Mouse (Mus musculus): ENCODE measurements around the gene Aicda.
"Not testable (repeated sequence)": the region's sequence is repeated elsewhere in the genome, so short reads cannot be mapped to it uniquely, and the experiment has no call there.

The Aicda gene

GRCm38 (mm10) chr6:122555266-122555665 lies 1.7 kb downstream of the Aicda start:
- DNase-seq: no peak

GRCm38 (mm10) chr6:122556959-122557561 lies 3.5 kb downstream of the Aicda start:
- DNase-seq: peak; percentile 81 to 87

GRCm38 (mm10) chr6:122560427-122560826 lies 6.8 kb downstream of the Aicda start:
- DNase-seq: peak; percentile 78 to 86

GRCm38 (mm10) chr6:122561005-122561404 lies 7.4 kb downstream of the Aicda start:
- no peak for DNase-seq

GRCm38 (mm10) chr6:122562463-122562862 lies 8.9 kb downstream of the Aicda start:
- peak; percentile 77 to 81 for DNase-seq

GRCm38 (mm10) chr6:122565070-122565784 lies 11.6 kb downstream of the Aicda start:
- no peak for DNase-seq

- no peak for DNase-seq
Observed at GRCm38 (mm10) chr6:122569113-122569512, 15.5 kb downstream of the Aicda start.

GRCm38 (mm10) chr6:122569762-122570161 lies 16.2 kb downstream of the Aicda start:
- no peak for DNase-seq

- no peak for DNase-seq
Observed at GRCm38 (mm10) chr6:122570695-122571616, 17.4 kb downstream of the Aicda start.

GRCm38 (mm10) chr6:122571617-122571959 lies 18.0 kb downstream of the Aicda start:
- DNase-seq: no peak

- DNase-seq: not testable (repeated sequence)
Observed at GRCm38 (mm10) chr6:122575037-122575436, 21.4 kb downstream of the Aicda start.

- no peak for DNase-seq
Observed at GRCm38 (mm10) chr6:122577030-122577429, 23.4 kb downstream of the Aicda start.

GRCm38 (mm10) chr6:122579086-122579485 lies 25.5 kb downstream of the Aicda start:
- DNase-seq: no peak

GRCm38 (mm10) chr6:122591027-122591758 lies 37.6 kb downstream of the Aicda start:
- no peak for DNase-seq

GRCm38 (mm10) chr6:122592905-122593304 lies 39.3 kb downstream of the Aicda start:
- DNase-seq: no peak

- peak; percentile 33 to 42 for DNase-seq
Observed at GRCm38 (mm10) chr6:122595637-122596036, 42.0 kb downstream of the Aicda start.

GRCm38 (mm10) chr6:122596608-122597007 lies 43.0 kb downstream of the Aicda start:
- DNase-seq: no peak

GRCm38 (mm10) chr6:122598014-122598413 lies 44.4 kb downstream of the Aicda start:
- DNase-seq: no peak

GRCm38 (mm10) chr6:122598436-122598835 lies 44.8 kb downstream of the Aicda start:
- DNase-seq: no peak

- DNase-seq: no peak
Observed at GRCm38 (mm10) chr6:122599054-122599737, 45.6 kb downstream of the Aicda start.

- no peak for DNase-seq
Observed at GRCm38 (mm10) chr6:122600066-122600646, 46.6 kb downstream of the Aicda start.

- DNase-seq: no peak
Observed at GRCm38 (mm10) chr6:122601031-122601430, 47.4 kb downstream of the Aicda start.

Data from cerebellum, postnatal 14 days (tissue).